Mouse (Mus musculus) adrenal gland, postnatal 4 days (tissue): ENCODE data around the gene Padi6. TPM values are rescaled to one million over a fixed set of nuclear protein-coding genes. Genes with fewer than 3 reads are reported as not detected.

Source experiments
- DNase-seq, 2 experiments: peaks; one replicate each; pipeline ENCODE4 v3.0.0; 2021 to 2022; ENCODE audit warnings: low spot score in 2 of 2, mixed read lengths in 2 of 2
- total RNA-seq, 2 experiments: library from RNA; stranded (reverse); gene quantifications; 2 replicates each; pipeline ENCODE4 v1.2.3; 2021

The Padi6 gene
- total RNA-seq, 2 experiments from 2014 or later = 0.73 TPM; not detected in 1

GRCm38 (mm10) chr4:140753366-140753765, 10.9 kb upstream of the Padi6 start:
- DNase-seq = no peak

GRCm38 (mm10) chr4:140750328-140750727, 7.9 kb upstream of the Padi6 start:
- no peak for DNase-seq

GRCm38 (mm10) chr4:140747978-140748377, 5.5 kb upstream of the Padi6 start:
- DNase-seq = no peak

- DNase-seq = peak in 1 of 2 experiments; percentile 55
Measured at GRCm38 (mm10) chr4:140744654-140745053, 2.2 kb upstream of the Padi6 start.

GRCm38 (mm10) chr4:140743086-140743485, 643 bp upstream of the Padi6 start:
- no peak for DNase-seq

- no peak for DNase-seq
Measured at GRCm38 (mm10) chr4:140741401-140741800, 1.0 kb downstream of the Padi6 start.

GRCm38 (mm10) chr4:140740655-140741054, 1.8 kb downstream of the Padi6 start:
- no peak for DNase-seq

GRCm38 (mm10) chr4:140732871-140733270, 9.6 kb downstream of the Padi6 start:
- DNase-seq = no peak

- no peak for DNase-seq
Measured at GRCm38 (mm10) chr4:140731654-140732053, 10.8 kb downstream of the Padi6 start.

- no peak for DNase-seq
Measured at GRCm38 (mm10) chr4:140726907-140727306, 15.5 kb downstream of the Padi6 start.

GRCm38 (mm10) chr4:140724739-140725138, 17.7 kb downstream of the Padi6 start:
- DNase-seq = no peak

- no peak for DNase-seq
Measured at GRCm38 (mm10) chr4:140723801-140724200, 18.6 kb downstream of the Padi6 start.

- no peak for DNase-seq
Measured at GRCm38 (mm10) chr4:140723192-140723591, 19.3 kb downstream of the Padi6 start.

- no peak for DNase-seq
Measured at GRCm38 (mm10) chr4:140722710-140723109, 19.7 kb downstream of the Padi6 start.

- no peak for DNase-seq
Measured at GRCm38 (mm10) chr4:140721968-140722490, 20.4 kb downstream of the Padi6 start.

- DNase-seq = no peak
Measured at GRCm38 (mm10) chr4:140720091-140720490, 22.4 kb downstream of the Padi6 start.

- no peak for DNase-seq
Measured at GRCm38 (mm10) chr4:140718436-140718835, 24.0 kb downstream of the Padi6 start.

- DNase-seq = no peak
Measured at GRCm38 (mm10) chr4:140716994-140717393, 25.4 kb downstream of the Padi6 start.

GRCm38 (mm10) chr4:140714586-140714985, 27.9 kb downstream of the Padi6 start:
- no peak for DNase-seq

- DNase-seq = peak; percentile 72 to 82
Measured at GRCm38 (mm10) chr4:140713480-140714365, 28.7 kb downstream of the Padi6 start.

- DNase-seq = no peak
Measured at GRCm38 (mm10) chr4:140711360-140711759, 31.1 kb downstream of the Padi6 start.

- DNase-seq = no peak
Measured at GRCm38 (mm10) chr4:140710781-140711180, 31.7 kb downstream of the Padi6 start.

GRCm38 (mm10) chr4:140709617-140710016, 32.8 kb downstream of the Padi6 start:
- no peak for DNase-seq
